Mouse (Mus musculus) olfactory bulb, adult 2 months (tissue): ENCODE results near the gene Fgf13.

Experiments
- CTCF ChIP-seq: fragments of 200-500 bp; IDR thresholded peaks from 2 replicates; pipeline ENCODE4 v1.5.1; 2012; ENCODE audit warnings: low read depth, mild to moderate bottlenecking, low read length, moderate library complexity; ENCODE audit not compliant: insufficient read depth
- POLR2A ChIP-seq: fragments of 200-500 bp; IDR thresholded peaks from 2 replicates; pipeline ENCODE4 v1.6.1; 2012; ENCODE audit warnings: mild to moderate bottlenecking, low read depth, low read length, moderate library complexity; ENCODE audit not compliant: insufficient read depth

- TF ChIP-seq CTCF (no peak), POLR2A (no peak)
Measured at GRCm38 (mm10) chrX:59182323-59182722, 385.5 kb downstream of the Fgf13 start.
